Mouse (Mus musculus) bone marrow, adult 2 months (tissue): ENCODE data around the gene Ssb. TPM values are rescaled to one million over a fixed set of nuclear protein-coding genes. Genes with fewer than 3 reads are reported as not detected.

Experiments used
- H3K27ac ChIP-seq: fragments of 200-500 bp; 2 replicates; pipeline ENCODE4 v1.5.1; 2012; ENCODE audit warnings: low read depth, mild to moderate bottlenecking, control low read depth, inconsistent platforms, low read length; ENCODE audit not compliant: control insufficient read depth, poor library complexity, insufficient read depth
- H3K4me1 ChIP-seq: fragments of 200-500 bp; 2 replicates; pipeline ENCODE4 v1.6.1; 2011; ENCODE audit warnings: low read length; ENCODE audit not compliant: control insufficient read depth, insufficient read depth
- H3K4me3 ChIP-seq: fragments of 200-500 bp; replicated peaks from 2 replicates; pipeline ENCODE3; 2011; ENCODE audit warnings: mild to moderate bottlenecking, low read depth, low read length, control low read depth; ENCODE audit not compliant: control insufficient read depth
- CTCF ChIP-seq: fragments of 200-500 bp; IDR thresholded peaks from 2 replicates; pipeline ENCODE4 v1.5.1; 2011; ENCODE audit warnings: low read length, control low read depth; ENCODE audit not compliant: control insufficient read depth, insufficient read depth
- POLR2A ChIP-seq: fragments of 200-500 bp; IDR thresholded peaks from 2 replicates; pipeline ENCODE4 v1.6.1; 2011; ENCODE audit warnings: low read depth, mild to moderate bottlenecking, control low read depth, low read length, borderline replicate concordance; ENCODE audit not compliant: control insufficient read depth
- WGBS: fragments of 180-500 bp; shearing (Covaris S2); methylation state at CpG from one replicate; pipeline ENCODE4 v1.1.7; 2018; 5-methylcytosine and 5-hydroxymethylcytosine counted together
- polyA plus RNA-seq: library from polyadenylated mRNA; stranded (reverse); fragments of >200 nt; gene quantifications from 2 replicates; pipeline ENCODE4 v1.2.4, GENCODE M21; 2011; ENCODE audit warnings: low replicate concordance; ENCODE audit not compliant: missing spikeins, insufficient read depth, insufficient read length

Ssb gene
- polyA plus RNA-seq = 186 and 240 TPM in 2 replicates

- Histone ChIP-seq H3K4me3 (peak within 1 kb of the TSS; percentile 99), H3K27ac (peak within 1 kb of the TSS; percentile 92), H3K4me1 (no peaks in the 10 kb centered on the region)
- under 1% methylated on average over 66 of the region's 66 CpGs for WGBS
- TF ChIP-seq POLR2A = peak; percentile 73; the same call in 1 of the 2 replicates
- TF ChIP-seq CTCF = no peak
These were observed at the start of gene Ssb for GRCm38 (mm10) chr2:69861485-69862091. TSS of gene Ssb (plus strand) at chr2:69861562.

- TF ChIP-seq POLR2A (no peak), CTCF (no peak)
- Histone ChIP-seq H3K4me1 (no peaks in the 10 kb centered on the region; the same call in 1 of the 2 replicates), H3K4me3 (no peak overlapping the region), H3K27ac (no peak overlapping the region)
- 52% methylated on average over 5 of the region's 5 CpGs for WGBS
These were observed 44.8 kb upstream of the Ssb start for GRCm38 (mm10) chr2:69816575-69816974.

GRCm38 (mm10) chr2:69818350-69819085 lies 42.8 kb upstream of the Ssb start:
- Histone ChIP-seq H3K4me3 (no peak overlapping the region), H3K27ac (no peak overlapping the region), H3K4me1 (no peaks in the 10 kb centered on the region; the same call in none of the 2 replicates)
- TF ChIP-seq CTCF (no peak), POLR2A (no peak)
- WGBS = 62% methylated on average over 9 of the region's 9 CpGs

- WGBS = 66% methylated on average over 1 of the region's 1 CpGs
- TF ChIP-seq CTCF = no peak
- no peak for TF ChIP-seq POLR2A
- Histone ChIP-seq H3K4me3 (no peak overlapping the region), H3K4me1 (no peaks in the 10 kb centered on the region; the same call in none of the 2 replicates), H3K27ac (no peak overlapping the region)
These were observed 41.2 kb upstream of the Ssb start for GRCm38 (mm10) chr2:69820201-69820600.

GRCm38 (mm10) chr2:69821711-69822110 lies 39.7 kb upstream of the Ssb start, which contains the start of gene Klhl23:
TSS of gene Klhl23 (plus strand) at chr2:69821944.
- Histone ChIP-seq H3K4me1 (no peaks in the 10 kb centered on the region; the same call in none of the 2 replicates), H3K27ac (peak within 1 kb of the TSS; percentile 83), H3K4me3 (peak within 1 kb of the TSS; percentile 85)
- WGBS = 4% methylated on average over 8 of the region's 8 CpGs
- no peak for TF ChIP-seq CTCF
- TF ChIP-seq POLR2A = no peak

- Histone ChIP-seq H3K4me3 (peak overlapping the region; percentile 85), H3K27ac (peak overlapping the region; percentile 83), H3K4me1 (no peaks in the 10 kb centered on the region; the same call in none of the 2 replicates)
- WGBS = under 1% methylated on average over 70 of the region's 80 CpGs
- no peak for TF ChIP-seq CTCF
- no peak for TF ChIP-seq POLR2A
These were observed 38.8 kb upstream of the Ssb start for GRCm38 (mm10) chr2:69822361-69823128.

GRCm38 (mm10) chr2:69823129-69823677 lies 38.2 kb upstream of the Ssb start:
- Histone ChIP-seq H3K4me3 (peak overlapping the region; percentile 85), H3K27ac (peak overlapping the region; percentile 83; the same call in 1 of the 2 replicates), H3K4me1 (no peaks in the 10 kb centered on the region; the same call in none of the 2 replicates)
- WGBS = 4% methylated on average over 45 of the region's 45 CpGs
- no peak for TF ChIP-seq POLR2A
- TF ChIP-seq CTCF = no peak

GRCm38 (mm10) chr2:69825898-69826297 lies 35.5 kb upstream of the Ssb start:
- no peaks in the 10 kb centered on the region; the same call in none of the 2 replicates for H3K4me1 ChIP-seq
- no peak overlapping the region for H3K27ac ChIP-seq
- TF ChIP-seq CTCF (no peak), POLR2A (no peak)
- WGBS = 94% methylated on average over 10 of the region's 10 CpGs
- no peak overlapping the region for H3K4me3 ChIP-seq

- TF ChIP-seq CTCF = no peak
- TF ChIP-seq POLR2A = no peak
- H3K4me1 ChIP-seq = no peaks in the 10 kb centered on the region; the same call in none of the 2 replicates
- H3K4me3 ChIP-seq = no peak overlapping the region
- WGBS = 93% methylated on average over 2 of the region's 2 CpGs
- H3K27ac ChIP-seq = no peak overlapping the region
These were observed 35.0 kb upstream of the Ssb start for GRCm38 (mm10) chr2:69826380-69826779.
